Mouse (Mus musculus): Measurements from ENCODE around the gene Oit1.

Gene Oit1

GRCm38 (mm10) chr14:8300281-8300680, 78.3 kb downstream of the Oit1 start:
- peak; percentile 42 for DNase-seq (ENCODE audit: low read depth, low spot score)

Data from skeletal muscle tissue, adult 2 months (tissue).